Mouse (Mus musculus) heart, postnatal 36 days (tissue): ENCODE results near the gene Arhgef7. TPM values are rescaled to one million over a fixed set of nuclear protein-coding genes. Genes with fewer than 3 reads are reported as not detected.

Experiments used
- DNase-seq, 2 experiments: peaks; one replicate each; pipeline ENCODE4 v3.0.0; 2021 to 2022
- intact Hi-C: fragments of 180-260 bp; cut with DNase I; formaldehyde crosslinking; loops from one replicate; pipeline ENCODE4 v1.15.1; 2025
- total RNA-seq, 2 experiments: library from RNA; stranded (reverse); gene quantifications; 2 replicates each; pipeline ENCODE4 v1.2.3; 2021

Arhgef7 gene
- total RNA-seq, 2 experiments from 2014 or later, result 125 to 130 TPM

GRCm38 (mm10) chr8:11758482-11759281 lies 31.2 kb downstream of the Arhgef7 start:
- intact Hi-C loops, result loop anchor here (2.0 to 5.0 kb wide), 5 partner anchors 30 to 184 kb away; no protein-coding TSS in a partner anchor
- DNase-seq, result no peak

- intact Hi-C loops, result no loop called here
- DNase-seq, result no peak
These were observed 34.0 kb downstream of the Arhgef7 start for GRCm38 (mm10) chr8:11761551-11761950.

GRCm38 (mm10) chr8:11762048-11762447 lies 34.5 kb downstream of the Arhgef7 start:
- intact Hi-C loops, result no loop called here
- DNase-seq, result no peak

GRCm38 (mm10) chr8:11762821-11763220 lies 35.3 kb downstream of the Arhgef7 start:
- intact Hi-C loops, result no loop called here
- DNase-seq, result no peak

GRCm38 (mm10) chr8:11767213-11767840 lies 39.8 kb downstream of the Arhgef7 start:
- no peak for DNase-seq
- intact Hi-C loops, result no loop called here

GRCm38 (mm10) chr8:11770001-11770400 lies 42.5 kb downstream of the Arhgef7 start:
- no peak for DNase-seq
- intact Hi-C loops, result no loop called here

- intact Hi-C loops, result no loop called here
- DNase-seq, result no peak
These were observed 43.1 kb downstream of the Arhgef7 start for GRCm38 (mm10) chr8:11770521-11771080.

GRCm38 (mm10) chr8:11771608-11772007 lies 44.1 kb downstream of the Arhgef7 start:
- no peak for DNase-seq
- intact Hi-C loops, result no loop called here

- intact Hi-C loops, result no loop called here
- no peak for DNase-seq
These were observed 46.9 kb downstream of the Arhgef7 start for GRCm38 (mm10) chr8:11774195-11775076.

- no peak for DNase-seq
- intact Hi-C loops, result no loop called here
These were observed 48.4 kb downstream of the Arhgef7 start for GRCm38 (mm10) chr8:11775889-11776288.

- intact Hi-C loops, result no loop called here
- DNase-seq, result no peak
These were observed 49.1 kb downstream of the Arhgef7 start for GRCm38 (mm10) chr8:11776451-11777180.

- DNase-seq, result peak in 1 of 2 experiments; percentile 35
These were observed 49.7 kb downstream of the Arhgef7 start for GRCm38 (mm10) chr8:11777201-11777600.

GRCm38 (mm10) chr8:11778646-11779433 lies 51.3 kb downstream of the Arhgef7 start:
- intact Hi-C loops, result no loop called here
- DNase-seq, result no peak

More at GRCm38 (mm10) chr8:11777201-11777600, 49.7 kb downstream of the Arhgef7 start:
- intact Hi-C loops, result no loop called here

- DNase-seq, result no peak
- intact Hi-C loops, result no loop called here
These were observed 52.5 kb downstream of the Arhgef7 start for GRCm38 (mm10) chr8:11779844-11780634.

GRCm38 (mm10) chr8:11780641-11781040 lies 53.1 kb downstream of the Arhgef7 start:
- intact Hi-C loops, result no loop called here
- DNase-seq, result no peak

- intact Hi-C loops, result no loop called here
- no peak for DNase-seq
These were observed 55.1 kb downstream of the Arhgef7 start for GRCm38 (mm10) chr8:11782607-11783006.

- intact Hi-C loops, result no loop called here
- no peak for DNase-seq
These were observed 56.5 kb downstream of the Arhgef7 start for GRCm38 (mm10) chr8:11783861-11784594.

GRCm38 (mm10) chr8:11785121-11785520 lies 57.6 kb downstream of the Arhgef7 start:
- DNase-seq, result no peak
- intact Hi-C loops, result loop anchor here (5.0 kb wide), 1 partner anchor 58 kb away; the partner anchor contains the start of gene Arhgef7
